Mouse (Mus musculus): ENCODE results near the gene Ankrd13d.

DNA sequence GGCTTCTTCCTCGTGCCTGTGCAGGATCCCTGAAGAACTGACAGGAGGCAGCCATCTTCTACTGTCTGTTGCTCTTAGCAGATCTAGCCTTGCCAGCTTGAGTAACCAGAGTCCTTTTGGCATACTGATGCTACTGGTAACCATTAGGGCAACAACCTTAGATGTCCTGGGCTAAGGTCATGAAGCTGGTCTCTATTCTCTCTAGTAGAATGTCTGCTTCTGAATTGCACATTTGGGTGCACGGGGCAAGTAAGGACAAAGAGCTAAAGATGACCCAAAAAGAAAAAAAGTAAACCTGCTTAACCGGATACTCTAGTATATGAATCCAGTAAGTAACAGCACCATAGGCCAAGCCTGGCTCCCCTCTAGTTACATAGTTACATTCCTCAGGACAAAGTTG is 43.2 kb upstream of the Ankrd13d start:
- TF ChIP-seq CTCF (IDR thresholded peaks at IDR 0.05; ENCODE audit: extremely low read depth, insufficient read depth, insufficient read length, insufficient replicate concordance): no peak
- TF ChIP-seq POLR2A (IDR thresholded peaks at IDR 0.05; ENCODE audit: low read depth, low read length): no peak
